Mouse (Mus musculus) liver, embryonic 13.5 days (tissue): ENCODE measurements at regions not wholly inside any gene's neighbourhood (a gene's known extent, or its start where the extent isn't known, plus 50 kb on each side); places are given as distances from the start of the nearest gene placed in this dataset.

ENCODE experiments used
- ATAC-seq: fragments of 200-750 bp; cut with Nextera tagmentation; 2 replicates; pipeline ENCODE4 v1.8.0; 2017; ENCODE audit warnings: low read depth, mild to moderate bottlenecking, moderate number of reproducible peaks, moderate library complexity
- DNase-seq: peaks from one replicate; pipeline ENCODE4 v3.0.0; 2022
- H3K27ac ChIP-seq: fragments of 300-500 bp; sonication (generic); 2 replicates; pipeline ENCODE4 v1.5.1; 2015; ENCODE audit warnings: moderate library complexity, mild to moderate bottlenecking, inconsistent platforms
- H3K27me3 ChIP-seq: fragments of 300-500 bp; sonication (generic); 2 replicates; pipeline ENCODE4 v1.6.1; 2015; ENCODE audit warnings: mild to moderate bottlenecking, inconsistent platforms
- H3K36me3 ChIP-seq: fragments of 300-500 bp; sonication (generic); 2 replicates; pipeline ENCODE4 v1.6.1; 2015; ENCODE audit warnings: mild to moderate bottlenecking, inconsistent platforms
- H3K4me1 ChIP-seq: fragments of 300-500 bp; sonication (generic); replicated peaks from 2 replicates; pipeline ENCODE4 v1.6.1; 2015; ENCODE audit warnings: inconsistent platforms
- H3K4me2 ChIP-seq: fragments of 300-500 bp; sonication (generic); 2 replicates; pipeline ENCODE4 v1.6.1; 2015; ENCODE audit warnings: inconsistent platforms, mild to moderate bottlenecking, moderate library complexity
- H3K4me3 ChIP-seq: fragments of 300-500 bp; sonication (generic); replicated peaks from 2 replicates; pipeline ENCODE4 v1.5.1; 2015; ENCODE audit warnings: mild to moderate bottlenecking, inconsistent platforms
- H3K9ac ChIP-seq: fragments of 300-500 bp; sonication (generic); 2 replicates; pipeline ENCODE4 v1.6.1; 2015; ENCODE audit warnings: mild to moderate bottlenecking, inconsistent platforms
- H3K9me3 ChIP-seq: fragments of 300-500 bp; sonication (generic); replicated peaks from 2 replicates; pipeline ENCODE4 v1.6.1; 2016; ENCODE audit warnings: inconsistent platforms
- WGBS: fragments of 180-500 bp; shearing (Covaris S2); methylation state at CpG from one replicate; pipeline ENCODE4 v1.1.7; 2015; ENCODE audit not compliant: insufficient replicate concordance; 5-methylcytosine and 5-hydroxymethylcytosine counted together

DNA sequence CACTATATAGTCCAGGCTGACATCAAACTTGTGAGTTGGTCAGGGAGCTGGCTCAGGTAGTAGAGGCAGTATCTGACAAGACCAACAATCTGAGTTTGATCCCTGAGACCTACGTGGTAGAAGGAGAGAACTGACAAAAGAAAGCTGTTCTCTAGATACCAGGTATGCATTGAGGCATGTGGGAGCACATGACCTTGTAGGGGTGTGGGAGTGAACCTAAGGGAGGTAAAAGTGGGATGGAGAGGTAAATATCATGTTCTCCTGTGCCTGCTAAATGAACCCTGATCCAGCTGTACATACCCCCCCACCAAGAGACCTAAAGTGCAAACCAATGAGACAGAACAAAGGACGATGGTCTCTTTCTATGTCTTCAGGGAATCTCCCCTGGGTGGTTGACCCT lies 308.3 kb downstream of the 1190002N15Rik start:
- ATAC-seq (no peak), DNase-seq (no peak)
- H3K9me3 ChIP-seq = no peaks in the 10 kb centered on the region
- H3K27me3 ChIP-seq = no peaks in the 10 kb centered on the region
- H3K36me3 ChIP-seq = no peaks in the 10 kb centered on the region
- H3K4me3 ChIP-seq = no peak overlapping the region
- H3K9ac ChIP-seq = no peak overlapping the region
- no peaks in the 10 kb centered on the region for H3K4me1 ChIP-seq
- no peak overlapping the region for H3K4me2 ChIP-seq
- no peak overlapping the region for H3K27ac ChIP-seq
- 59% methylated on average over 2 of the region's 2 CpGs for whole genome bisulfite sequencing

DNA sequence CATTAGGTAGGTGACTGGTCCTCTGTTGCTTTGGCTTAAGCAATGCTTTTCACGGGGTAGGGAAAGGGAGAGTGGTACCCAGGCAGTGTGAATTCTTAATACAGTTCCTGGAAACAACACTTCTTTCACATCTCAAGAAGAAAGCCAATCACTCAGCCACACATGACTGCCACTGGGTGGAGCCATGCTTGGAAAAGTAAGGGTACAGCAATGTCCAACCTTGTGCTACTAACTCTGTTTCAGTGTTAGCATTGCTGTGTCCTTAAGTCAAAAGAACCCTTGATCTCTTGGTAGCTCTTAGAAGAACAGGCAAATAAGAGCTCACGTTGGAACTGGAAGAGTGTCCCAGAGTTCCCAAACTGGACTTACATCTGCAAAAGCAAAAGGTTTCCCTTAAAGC lies 318.8 kb downstream of the 1190002N15Rik start:
- Histone ChIP-seq H3K4me3 (no peak overlapping the region), H3K4me2 (no peak overlapping the region), H3K4me1 (no peaks in the 10 kb centered on the region), H3K27me3 (no peaks in the 10 kb centered on the region), H3K9me3 (no peaks in the 10 kb centered on the region), H3K27ac (no peak overlapping the region), H3K36me3 (no peaks in the 10 kb centered on the region), H3K9ac (no peak overlapping the region)
- WGBS = 43% methylated on average over 2 of the region's 2 CpGs
- ATAC-seq = no peak
- DNase-seq = no peak

DNA sequence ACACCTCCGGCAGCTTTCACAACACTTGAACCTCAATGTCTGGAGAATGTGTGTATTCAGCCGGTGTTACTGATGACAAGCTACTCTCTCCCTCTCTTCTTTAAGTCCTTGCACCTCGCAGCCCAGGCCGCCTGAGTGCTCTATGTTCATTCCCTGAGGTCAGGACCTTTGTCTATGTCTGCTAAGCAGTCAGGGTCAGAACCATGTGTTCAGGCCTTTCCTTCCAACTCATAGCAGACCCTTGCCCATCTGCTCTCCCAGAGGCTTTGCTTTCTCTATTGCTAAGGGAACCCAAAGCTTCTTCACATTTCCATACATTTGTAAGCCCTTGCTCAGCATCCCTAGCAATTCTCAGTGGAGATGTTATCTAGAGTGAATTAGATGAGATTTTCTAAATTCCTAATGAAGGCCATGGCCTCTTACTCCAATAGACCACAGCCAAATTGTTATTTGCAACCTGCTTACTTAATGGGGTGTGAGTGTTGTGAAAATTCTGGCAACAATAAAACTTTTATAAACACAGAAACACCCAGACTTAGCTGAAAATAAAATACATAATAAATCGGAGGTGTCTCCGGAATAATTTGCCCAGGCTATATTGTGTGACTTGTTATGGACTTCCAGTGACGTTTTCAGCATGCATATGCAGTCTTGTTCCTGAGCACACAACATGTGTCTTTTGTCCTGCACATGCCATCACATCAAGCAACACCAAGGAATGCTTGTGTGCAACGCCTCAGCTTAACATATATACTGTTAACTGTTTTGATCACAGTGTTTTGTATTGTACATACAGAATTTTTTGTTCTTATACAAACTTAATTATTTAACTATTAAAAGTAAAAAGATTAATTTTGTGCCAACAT lies 321.2 kb downstream of the 1190002N15Rik start:
- DNase-seq = no peak
- Histone ChIP-seq H3K4me1 (no peaks in the 10 kb centered on the region), H3K27me3 (no peaks in the 10 kb centered on the region), H3K4me3 (no peak overlapping the region), H3K9ac (no peak overlapping the region), H3K9me3 (no peaks in the 10 kb centered on the region), H3K27ac (no peak overlapping the region), H3K4me2 (no peak overlapping the region), H3K36me3 (no peaks in the 10 kb centered on the region)
- 66% methylated on average over 8 of the region's 8 CpGs for WGBS
- no peak for ATAC-seq

DNA sequence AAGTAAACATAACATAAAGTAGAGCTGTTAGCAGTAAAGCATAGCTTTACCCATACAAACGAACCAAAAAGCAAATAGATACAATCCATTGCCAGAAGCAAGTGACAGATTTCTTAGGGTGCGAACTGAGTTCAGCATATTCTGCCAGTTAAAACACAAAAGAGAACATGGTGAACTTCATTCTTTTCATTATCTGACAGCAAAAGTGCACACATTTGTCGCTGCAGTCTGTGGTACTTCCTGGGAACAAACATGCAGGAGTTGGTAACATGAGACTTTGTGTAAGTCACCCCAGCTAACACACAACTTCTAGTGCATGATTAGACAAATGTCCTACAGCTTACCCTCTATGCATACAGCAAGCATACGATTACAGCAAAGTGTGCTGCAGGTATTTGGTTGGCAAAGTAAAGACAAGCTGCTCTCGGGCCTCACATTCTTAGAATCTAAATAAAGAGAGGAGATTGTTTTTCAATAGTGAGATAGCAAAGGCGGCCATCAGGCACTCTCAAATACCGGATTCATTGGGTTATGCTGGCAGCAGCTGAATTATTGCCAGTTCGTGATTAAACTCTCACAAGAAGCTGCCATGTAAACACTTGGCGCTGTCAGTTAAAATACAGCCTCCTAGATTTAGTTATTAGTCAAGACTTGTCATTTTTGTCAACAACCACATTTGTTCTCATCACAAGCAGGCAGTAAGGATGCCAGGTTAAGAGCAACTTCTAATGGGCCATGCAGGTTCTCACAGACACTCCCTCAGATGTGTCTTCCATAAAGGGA lies 327.2 kb downstream of the 1190002N15Rik start:
- Histone ChIP-seq H3K4me3 (no peak overlapping the region), H3K4me2 (no peak overlapping the region), H3K36me3 (no peaks in the 10 kb centered on the region), H3K9me3 (no peaks in the 10 kb centered on the region), H3K27me3 (no peaks in the 10 kb centered on the region), H3K27ac (no peak overlapping the region), H3K9ac (no peak overlapping the region), H3K4me1 (no peaks in the 10 kb centered on the region)
- no peak for ATAC-seq
- DNase-seq = no peak
- WGBS = 54% methylated on average over 9 of the region's 9 CpGs

DNA sequence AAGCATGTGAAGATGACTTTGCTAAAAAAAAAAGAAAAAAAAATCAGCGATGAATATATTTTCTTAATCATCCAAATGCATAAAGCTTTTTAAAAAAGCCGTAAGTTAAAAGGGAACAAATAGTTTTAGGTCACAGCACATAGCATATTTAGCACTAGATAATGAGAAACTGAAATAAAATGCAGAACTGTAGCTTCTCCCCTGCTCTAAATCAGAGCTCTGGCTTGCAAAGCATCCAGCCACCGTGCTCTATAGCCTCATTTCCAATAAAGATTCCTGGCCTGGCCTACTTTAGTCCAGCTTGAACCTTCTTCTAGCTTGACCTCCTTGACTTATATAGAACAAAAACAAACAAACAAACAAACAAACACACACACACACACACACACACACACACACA lies 328.9 kb downstream of the 1190002N15Rik start:
- no peaks in the 10 kb centered on the region for H3K9me3 ChIP-seq
- 62% methylated on average over 3 of the region's 3 CpGs for WGBS

DNA sequence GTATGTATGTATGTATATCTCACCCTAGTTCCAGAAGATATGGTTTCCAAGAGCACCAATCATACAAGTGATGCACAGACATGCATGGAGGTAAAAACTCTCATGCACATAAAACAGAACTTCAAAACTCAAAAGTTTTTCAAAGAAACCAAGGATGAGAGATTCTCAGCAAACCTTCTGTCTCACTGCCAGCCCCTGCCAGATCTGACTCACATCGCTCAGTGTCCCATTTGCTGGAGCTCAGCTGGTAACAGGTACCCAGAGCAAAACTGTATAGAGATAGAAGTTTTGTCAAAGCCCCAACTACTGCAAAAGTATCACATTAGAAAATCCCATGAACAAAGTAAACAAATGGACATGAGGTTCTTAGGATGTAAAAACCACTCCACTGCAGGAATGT lies 337.0 kb downstream of the 1190002N15Rik start:
- H3K4me2 ChIP-seq = no peak overlapping the region
- WGBS = 65% methylated on average over 1 of the region's 1 CpGs
- H3K4me1 ChIP-seq = no peaks in the 10 kb centered on the region
- H3K9me3 ChIP-seq = no peaks in the 10 kb centered on the region
- H3K36me3 ChIP-seq = no peaks in the 10 kb centered on the region
- H3K27ac ChIP-seq = no peak overlapping the region
- ATAC-seq = no peak
- no peak for DNase-seq
- H3K4me3 ChIP-seq = no peak overlapping the region
- no peaks in the 10 kb centered on the region for H3K27me3 ChIP-seq
- no peak overlapping the region for H3K9ac ChIP-seq

More for the DNA sequence above, 328.9 kb downstream of the 1190002N15Rik start:
- Histone ChIP-seq H3K9ac (no peak overlapping the region), H3K4me3 (no peak overlapping the region), H3K36me3 (no peaks in the 10 kb centered on the region), H3K4me2 (no peak overlapping the region), H3K4me1 (no peaks in the 10 kb centered on the region), H3K27me3 (no peaks in the 10 kb centered on the region), H3K27ac (no peak overlapping the region)
- DNase-seq (no peak), ATAC-seq (no peak)

DNA sequence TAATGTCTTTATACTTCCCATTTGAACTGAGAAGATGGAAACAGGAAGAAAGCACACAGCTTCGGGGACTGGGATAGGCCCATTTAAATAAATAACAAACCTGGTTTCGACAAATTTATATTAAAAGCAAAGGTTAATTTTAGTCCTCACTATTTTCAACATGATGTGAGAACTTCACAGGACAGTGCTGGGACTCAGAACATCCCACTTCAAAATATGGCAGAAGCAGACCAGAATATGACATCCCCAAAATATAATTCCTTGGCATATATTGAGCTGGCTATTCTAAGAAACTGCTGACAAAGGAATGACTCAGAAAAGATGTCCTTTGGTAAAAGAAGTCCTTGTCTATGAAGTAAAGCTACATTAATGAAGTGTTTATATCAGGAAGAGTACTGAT lies 338.0 kb downstream of the 1190002N15Rik start:
- Histone ChIP-seq H3K36me3 (no peaks in the 10 kb centered on the region), H3K4me1 (no peaks in the 10 kb centered on the region), H3K9ac (no peak overlapping the region), H3K27me3 (no peaks in the 10 kb centered on the region), H3K9me3 (no peaks in the 10 kb centered on the region), H3K4me3 (no peak overlapping the region), H3K27ac (no peak overlapping the region), H3K4me2 (no peak overlapping the region)
- ATAC-seq = no peak
- DNase-seq = no peak
- 70% methylated on average over 2 of the region's 2 CpGs for WGBS

DNA sequence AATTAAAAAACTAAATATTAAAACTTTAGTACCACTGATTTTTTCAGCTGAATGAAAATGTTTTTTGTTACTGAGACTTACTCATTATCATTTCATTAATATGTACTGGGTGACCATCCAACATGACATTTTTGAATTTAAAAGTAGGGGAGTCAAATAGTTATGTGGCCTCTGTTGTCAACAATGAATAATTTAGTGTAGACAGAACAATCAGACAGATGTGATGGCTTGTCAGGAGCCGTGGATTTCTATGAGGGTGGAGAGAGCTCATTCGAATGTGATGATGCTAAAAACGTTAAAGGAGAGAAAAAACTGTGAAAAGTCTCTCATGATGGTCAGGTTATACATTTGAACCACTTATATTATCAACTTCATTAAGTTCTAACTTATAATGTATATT lies 346.8 kb downstream of the 1190002N15Rik start:
- ATAC-seq (no peak), DNase-seq (no peak)
- no peak overlapping the region for H3K9ac ChIP-seq
- H3K36me3 ChIP-seq = no peaks in the 10 kb centered on the region
- 48% methylated on average over 3 of the region's 3 CpGs for whole genome bisulfite sequencing
- H3K27me3 ChIP-seq = no peaks in the 10 kb centered on the region
- H3K4me2 ChIP-seq = no peak overlapping the region
- H3K27ac ChIP-seq = no peak overlapping the region
- H3K4me1 ChIP-seq = no peaks in the 10 kb centered on the region
- H3K9me3 ChIP-seq = no peaks in the 10 kb centered on the region
- H3K4me3 ChIP-seq = no peak overlapping the region

DNA sequence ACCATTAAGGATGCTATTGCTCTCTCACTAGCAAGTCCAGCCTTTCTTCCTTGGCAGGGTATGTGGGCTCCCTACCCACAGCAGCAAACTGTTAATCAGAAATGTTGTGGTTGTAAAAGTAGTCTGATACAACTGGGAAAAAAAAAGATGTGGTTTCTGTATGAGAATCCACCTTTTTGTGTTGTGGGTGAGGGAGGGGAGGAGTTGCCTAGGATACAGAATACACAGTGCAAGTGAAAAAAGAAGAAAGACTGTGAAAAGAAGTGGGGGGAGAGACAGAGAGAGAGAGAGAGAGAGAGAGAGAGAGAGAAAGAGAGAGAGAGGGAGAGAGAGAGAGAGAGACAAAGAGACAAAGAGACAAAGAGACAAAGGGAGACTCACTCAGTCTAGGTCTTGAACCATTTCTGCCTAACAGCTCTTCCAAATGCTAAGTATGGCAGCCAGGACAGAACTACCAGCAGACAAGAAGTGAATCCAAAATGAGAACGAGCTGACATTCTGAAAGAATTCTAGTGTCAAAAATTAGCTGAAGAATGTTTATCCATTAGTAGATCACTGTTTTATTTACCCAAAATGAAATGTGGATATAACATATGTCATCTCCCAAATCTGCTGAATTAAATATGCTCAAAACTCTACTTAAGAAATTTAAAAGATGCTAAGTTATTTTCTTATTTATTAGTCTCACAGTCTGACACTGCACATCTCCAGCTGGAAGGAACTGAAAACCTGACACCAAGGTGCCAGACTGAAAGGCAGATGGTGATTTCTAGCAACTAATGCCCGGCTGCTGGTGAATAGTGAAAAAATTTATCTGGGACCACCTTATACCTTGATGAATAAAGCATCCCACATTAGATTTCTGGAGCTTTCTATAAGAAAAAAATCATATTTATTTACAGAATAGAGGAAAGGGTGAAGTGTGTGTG lies 347.7 kb downstream of the 1190002N15Rik start:
- no peaks in the 10 kb centered on the region for H3K9me3 ChIP-seq

DNA sequence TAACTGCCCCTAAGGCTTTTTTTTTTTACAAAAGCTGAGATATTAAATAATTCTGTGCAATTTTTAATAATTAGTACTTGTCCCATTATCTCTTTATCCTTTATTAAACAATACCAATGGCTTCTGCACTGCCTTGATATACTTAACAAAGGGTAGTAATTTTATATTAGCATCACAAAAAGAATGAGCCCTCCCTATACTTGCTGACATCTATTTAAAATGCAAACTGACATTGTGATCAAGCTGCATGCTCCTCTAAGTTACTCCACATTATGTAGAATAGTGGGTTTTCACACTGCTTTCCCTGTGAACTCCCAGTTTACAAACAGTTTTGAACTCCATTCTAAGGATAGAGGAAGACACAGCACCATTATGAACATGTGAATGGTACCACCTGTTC lies 349.8 kb downstream of the 1190002N15Rik start:
- Histone ChIP-seq H3K9me3 (no peaks in the 10 kb centered on the region), H3K4me2 (no peak overlapping the region), H3K9ac (no peak overlapping the region), H3K27me3 (no peaks in the 10 kb centered on the region), H3K36me3 (no peaks in the 10 kb centered on the region), H3K27ac (no peak overlapping the region), H3K4me1 (no peaks in the 10 kb centered on the region), H3K4me3 (no peak overlapping the region)
- DNase-seq (no peak), ATAC-seq (no peak)

More for the DNA sequence above, 347.7 kb downstream of the 1190002N15Rik start:
- H3K4me3 ChIP-seq = no peak overlapping the region
- WGBS = 54% methylated on average over 2 of the region's 2 CpGs
- H3K27ac ChIP-seq = no peak overlapping the region
- no peaks in the 10 kb centered on the region for H3K36me3 ChIP-seq
- H3K4me1 ChIP-seq = no peaks in the 10 kb centered on the region
- DNase-seq (no peak), ATAC-seq (no peak)
- no peaks in the 10 kb centered on the region for H3K27me3 ChIP-seq
- no peak overlapping the region for H3K9ac ChIP-seq
- no peak overlapping the region for H3K4me2 ChIP-seq
